Mouse (Mus musculus) E14TG2a.4 (cell line): Measurements from ENCODE around the gene Ghdc.

Experiments
- H3K27me3 ChIP-seq: 2 replicates; pipeline ENCODE4 v1.6.1; 2014; ENCODE audit warnings: low read length, control low read depth; ENCODE audit not compliant: insufficient read depth
- H3K36me3 ChIP-seq: 2 replicates; pipeline ENCODE4 v1.6.1; 2014; ENCODE audit warnings: low read length, control low read depth; ENCODE audit not compliant: insufficient read depth
- H3K4me1 ChIP-seq: replicated peaks from 2 replicates; pipeline ENCODE4 v1.6.1; 2014; ENCODE audit warnings: low read depth, low read length, control low read depth
- H3K4me3 ChIP-seq: replicated peaks from 2 replicates; pipeline ENCODE4 v1.5.1; 2014; ENCODE audit warnings: mild to moderate bottlenecking, low read length
- H3K9me3 ChIP-seq: 2 replicates; pipeline ENCODE4 v1.6.1; 2014; ENCODE audit warnings: low read length, control low read depth
- CTCF ChIP-seq: conservative IDR thresholded peaks from 2 replicates; pipeline ENCODE4 v1.5.1; 2014; ENCODE audit warnings: low read length
- NANOG ChIP-seq: IDR thresholded peaks from 2 replicates; pipeline ENCODE4 v1.6.1; 2014; ENCODE audit warnings: borderline replicate concordance, low read length, mixed read lengths
- POU5F1 ChIP-seq: IDR thresholded peaks from 2 replicates; pipeline ENCODE4 v1.6.1; 2014; ENCODE audit warnings: low read length, borderline replicate concordance

Gene Ghdc

DNA sequence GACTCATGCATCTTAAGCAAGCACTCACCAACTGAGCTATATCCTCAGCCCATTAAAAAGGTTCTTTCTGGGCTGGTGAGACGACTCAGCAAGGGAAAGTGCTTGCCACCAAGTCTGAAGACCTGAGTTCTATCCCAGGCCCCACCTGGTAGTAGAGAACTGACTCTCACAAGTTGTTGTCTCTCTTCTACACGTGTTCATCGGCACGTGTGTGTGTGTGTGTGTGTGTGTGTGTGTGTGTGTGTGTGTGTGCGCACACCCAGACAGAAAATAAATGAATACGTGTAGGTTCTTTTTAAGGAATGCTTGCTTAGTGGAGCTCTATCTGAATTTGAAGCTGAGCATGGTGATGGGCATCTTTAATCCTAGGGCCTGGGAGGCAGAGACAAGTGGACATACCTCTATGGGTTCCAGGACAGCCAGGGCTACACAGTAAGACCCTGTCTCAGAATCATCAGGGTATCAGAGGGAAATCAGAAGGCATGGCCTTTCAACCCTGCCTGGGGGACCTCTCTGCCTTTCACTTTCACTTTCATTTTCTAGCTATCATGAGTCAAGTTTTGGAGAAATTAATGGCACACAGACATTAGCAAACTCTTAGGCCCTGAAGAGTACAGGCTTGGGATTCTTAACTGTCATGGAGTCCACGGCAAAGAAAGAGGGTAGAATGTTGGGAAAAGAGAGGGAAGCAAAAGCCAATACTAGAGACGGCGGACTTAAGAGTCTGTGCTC is 35.5 kb downstream of the Ghdc start:
- peak overlapping the region; percentile 100; the same call in 1 of the 2 replicates for H3K4me3 ChIP-seq
- peaks cover 55% of the 10 kb centered on the region for H3K36me3 ChIP-seq
- no peaks in the 10 kb centered on the region for H3K27me3 ChIP-seq
- TF ChIP-seq NANOG, result no peak
- no peak for TF ChIP-seq CTCF
- TF ChIP-seq POU5F1, result no peak
- H3K4me1 ChIP-seq, result peaks cover 79% of the 10 kb centered on the region
- H3K9me3 ChIP-seq, result no peaks in the 10 kb centered on the region

DNA sequence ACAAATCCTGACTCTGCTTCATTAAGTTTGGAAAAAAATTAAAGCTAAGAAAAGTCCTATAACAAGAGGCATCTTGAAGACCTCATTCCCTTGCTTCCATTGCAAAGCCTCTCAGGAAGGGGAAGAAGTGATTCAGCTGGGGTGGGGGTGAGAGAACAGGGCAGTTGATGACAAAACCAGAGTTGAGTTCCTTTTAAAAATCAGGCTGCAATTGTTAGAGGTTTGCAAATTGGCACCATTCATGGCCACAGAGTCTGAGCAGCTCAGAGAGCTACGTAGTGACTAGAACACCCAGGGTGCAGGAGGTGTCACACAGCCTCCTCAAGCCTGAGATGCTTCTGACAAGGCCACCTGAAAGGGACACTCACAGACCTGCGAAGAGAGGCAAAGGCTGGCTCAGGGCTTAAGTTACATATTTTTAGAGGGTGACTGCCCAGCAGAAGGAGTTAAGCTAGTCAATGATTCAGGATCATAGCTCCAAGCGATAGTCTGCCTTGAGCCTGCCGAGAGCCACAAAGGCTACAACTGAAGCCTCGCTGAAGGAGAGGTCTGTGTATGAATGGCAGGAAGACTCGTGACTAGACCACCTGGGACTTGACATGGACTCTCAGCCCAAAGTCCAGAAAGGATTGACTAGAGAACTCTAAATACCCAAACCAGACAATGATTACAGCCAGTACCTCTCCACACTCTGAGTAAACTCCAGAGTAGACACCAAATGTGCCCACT is 40.1 kb downstream of the Ghdc start:
- Histone ChIP-seq H3K4me1 (peaks cover 90% of the 10 kb centered on the region), H3K27me3 (no peaks in the 10 kb centered on the region), H3K9me3 (no peaks in the 10 kb centered on the region), H3K36me3 (peaks cover 77% of the 10 kb centered on the region), H3K4me3 (no peak overlapping the region)
- TF ChIP-seq NANOG (no peak), POU5F1 (no peak), CTCF (no peak)

DNA sequence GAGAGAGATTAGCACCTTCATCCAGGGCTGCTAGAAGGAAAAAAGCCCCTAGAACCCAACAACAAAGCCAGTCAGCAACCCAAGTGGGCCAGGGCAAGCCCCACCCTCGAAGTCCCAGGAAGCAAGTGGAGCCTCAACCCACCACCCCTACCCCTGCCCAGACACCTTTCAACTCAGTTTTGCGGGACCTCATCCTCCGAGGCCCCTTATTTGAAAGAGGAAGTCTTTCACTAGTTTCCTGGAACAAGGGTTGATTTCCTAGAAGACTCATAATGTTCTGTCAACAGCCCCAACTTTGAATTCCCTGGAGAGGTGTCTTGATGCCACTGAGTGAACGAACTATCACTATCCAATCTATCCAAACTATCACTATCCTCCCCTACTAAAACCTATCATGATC is 40.8 kb downstream of the Ghdc start:
- Histone ChIP-seq H3K27me3 (no peaks in the 10 kb centered on the region), H3K36me3 (peaks cover 77% of the 10 kb centered on the region), H3K4me1 (peaks cover 90% of the 10 kb centered on the region), H3K4me3 (no peak overlapping the region), H3K9me3 (no peaks in the 10 kb centered on the region)
- TF ChIP-seq CTCF (no peak), NANOG (no peak), POU5F1 (no peak)

DNA sequence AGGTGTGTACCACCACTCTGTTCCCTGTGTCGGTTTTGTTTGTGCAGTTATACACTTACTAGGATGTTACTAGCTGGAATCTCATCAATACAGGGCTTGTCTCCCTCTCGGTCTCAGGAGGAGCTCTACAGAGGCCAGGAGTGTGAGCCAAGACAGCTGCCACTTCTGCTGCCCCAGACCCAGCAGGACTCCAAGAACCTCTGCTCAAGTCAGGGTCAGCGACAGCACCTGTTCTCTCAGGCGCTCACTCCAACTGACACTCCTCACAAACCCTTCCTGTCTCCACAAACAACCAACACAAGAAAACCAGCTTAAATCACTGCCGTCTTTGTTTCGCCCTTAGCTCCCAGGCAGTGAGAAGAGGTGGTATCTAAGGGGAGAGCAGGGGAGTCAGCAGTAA is 42.2 kb downstream of the Ghdc start:
- no peak overlapping the region for H3K4me3 ChIP-seq
- peaks cover 92% of the 10 kb centered on the region for H3K4me1 ChIP-seq
- H3K27me3 ChIP-seq, result no peaks in the 10 kb centered on the region
- no peaks in the 10 kb centered on the region for H3K9me3 ChIP-seq
- no peak for TF ChIP-seq CTCF
- TF ChIP-seq NANOG, result no peak
- peaks cover 77% of the 10 kb centered on the region for H3K36me3 ChIP-seq

DNA sequence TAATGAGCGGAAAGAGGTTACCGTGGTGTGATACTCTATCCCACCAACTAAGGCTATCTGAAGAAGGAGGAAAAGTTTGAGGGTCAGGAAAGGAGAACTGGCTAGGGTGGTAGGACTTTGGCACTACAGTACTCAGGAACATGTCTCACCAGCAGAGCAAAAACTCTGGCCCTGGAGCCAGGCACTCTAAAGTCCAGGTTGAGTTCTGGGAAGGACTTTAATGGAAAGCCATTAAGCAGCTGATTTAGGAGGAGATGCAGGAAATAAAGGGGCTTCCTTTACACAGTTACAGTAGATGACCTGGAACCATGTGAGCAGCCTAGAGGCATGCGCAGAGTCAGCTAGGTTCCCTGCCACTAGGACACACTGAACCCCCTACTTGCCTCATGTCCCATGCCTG is 43.6 kb downstream of the Ghdc start:
- no peak overlapping the region for H3K4me3 ChIP-seq
- H3K4me1 ChIP-seq, result peaks cover 91% of the 10 kb centered on the region
- H3K36me3 ChIP-seq, result peaks cover 63% of the 10 kb centered on the region
- TF ChIP-seq CTCF (no peak), NANOG (no peak), POU5F1 (no peak)
- H3K27me3 ChIP-seq, result no peaks in the 10 kb centered on the region
- no peaks in the 10 kb centered on the region for H3K9me3 ChIP-seq

DNA sequence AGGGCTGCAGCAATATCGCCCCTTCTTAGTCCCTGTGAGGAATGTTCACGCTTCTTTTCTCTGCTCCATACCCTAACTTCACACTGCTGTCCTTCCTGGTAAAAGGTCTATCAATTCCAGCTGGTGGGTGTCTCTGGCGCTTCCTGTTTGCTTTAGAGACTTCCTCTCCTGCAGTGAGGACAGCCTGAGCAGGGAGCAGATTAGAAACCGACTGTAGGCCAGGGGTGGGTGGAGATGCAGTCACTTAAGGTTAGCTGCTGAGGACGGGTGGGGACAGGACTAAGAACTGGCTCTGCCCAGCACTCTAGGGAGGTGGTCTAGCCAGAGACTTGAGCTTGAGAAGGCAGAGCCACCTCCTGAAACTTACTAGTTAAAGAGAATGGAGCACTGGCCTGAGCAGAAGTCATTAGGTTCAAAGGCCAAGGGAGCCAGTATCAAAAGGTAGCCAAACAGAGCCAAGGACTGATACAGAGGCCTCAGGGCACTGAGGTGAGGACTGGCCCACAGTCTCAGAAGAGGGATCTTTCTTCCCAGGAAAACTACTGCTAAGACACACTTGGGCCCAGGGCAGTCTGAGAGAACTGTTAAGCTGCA is 45.7 kb downstream of the Ghdc start:
- Histone ChIP-seq H3K9me3 (no peaks in the 10 kb centered on the region), H3K4me3 (peak overlapping the region; percentile 37; the same call in 1 of the 2 replicates), H3K4me1 (peaks cover 91% of the 10 kb centered on the region), H3K27me3 (no peaks in the 10 kb centered on the region), H3K36me3 (peaks cover 59% of the 10 kb centered on the region)
- no peak for TF ChIP-seq CTCF
- TF ChIP-seq POU5F1, result no peak
- peak; percentile 31; the same call in 1 of the 2 replicates for TF ChIP-seq NANOG

DNA sequence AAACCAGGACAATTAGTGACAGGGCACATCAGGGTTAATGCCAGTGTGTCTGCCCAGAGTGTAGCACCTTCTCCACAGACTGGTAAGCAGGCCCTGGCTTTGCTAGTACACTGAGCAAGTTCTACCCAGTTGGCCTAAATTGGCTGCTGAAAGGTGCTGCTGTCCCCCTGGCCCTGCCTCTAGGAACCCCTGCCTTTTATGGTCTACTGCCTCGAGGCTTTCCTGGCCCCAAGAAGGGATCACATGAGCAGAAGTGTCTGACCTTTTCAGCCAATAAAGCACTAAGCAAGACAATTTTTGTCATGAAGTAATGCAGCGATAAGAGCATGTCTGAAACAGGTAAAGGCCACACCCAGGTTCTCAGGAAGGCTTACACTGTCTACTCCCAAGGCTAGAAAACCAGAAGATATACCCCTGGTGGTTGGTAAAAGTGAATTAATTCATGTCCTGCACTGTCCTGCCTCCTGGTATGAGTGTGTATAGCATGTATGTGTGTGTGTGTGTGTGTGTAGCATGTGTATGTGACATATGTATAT is 48.2 kb downstream of the Ghdc start:
- TF ChIP-seq CTCF (no peak), NANOG (no peak), POU5F1 (no peak)
- Histone ChIP-seq H3K9me3 (no peaks in the 10 kb centered on the region), H3K4me3 (no peak overlapping the region), H3K27me3 (no peaks in the 10 kb centered on the region), H3K36me3 (peaks cover 59% of the 10 kb centered on the region), H3K4me1 (peaks cover 93% of the 10 kb centered on the region)

DNA sequence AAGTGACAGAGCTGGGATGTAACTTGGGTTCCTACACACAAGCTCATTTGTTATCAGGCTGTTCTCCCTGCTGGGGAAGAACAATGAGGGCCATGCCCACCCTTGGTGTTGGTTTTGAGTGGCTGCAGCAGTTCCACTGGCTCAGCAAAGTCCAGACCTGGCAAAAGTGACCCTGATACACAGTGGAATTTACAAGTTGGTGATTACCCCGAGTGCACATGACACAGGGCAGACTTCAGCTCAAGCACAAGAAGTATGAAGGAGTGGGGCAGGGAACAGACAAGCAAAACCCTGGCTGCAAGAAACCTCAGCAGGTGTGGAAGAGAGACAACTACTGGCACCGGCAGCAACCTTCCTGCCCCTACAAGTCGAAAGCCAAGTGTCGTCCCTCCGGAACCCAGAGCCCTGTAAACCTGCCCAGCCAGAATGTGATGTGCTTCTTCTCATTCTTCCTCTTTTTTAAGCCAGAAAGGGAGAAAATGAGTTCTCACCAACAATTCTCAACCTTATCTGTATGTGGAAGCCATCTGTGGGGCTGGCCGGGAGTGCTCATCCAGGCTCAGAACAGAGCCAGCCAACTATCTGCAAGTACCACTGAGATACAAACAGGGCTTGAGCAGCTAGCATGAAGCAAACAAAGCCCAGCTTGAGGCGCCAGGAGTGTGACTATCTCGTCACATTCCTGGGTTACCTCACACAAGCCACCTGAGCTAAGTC is 48.8 kb downstream of the Ghdc start:
- peaks cover 93% of the 10 kb centered on the region for H3K4me1 ChIP-seq
- H3K36me3 ChIP-seq, result peaks cover 60% of the 10 kb centered on the region
- no peaks in the 10 kb centered on the region for H3K27me3 ChIP-seq
- TF ChIP-seq CTCF (no peak), POU5F1 (no peak), NANOG (no peak)
- no peak overlapping the region for H3K4me3 ChIP-seq
- no peaks in the 10 kb centered on the region for H3K9me3 ChIP-seq
